Mouse (Mus musculus): ENCODE data around the gene Dnajb2.

DNA sequence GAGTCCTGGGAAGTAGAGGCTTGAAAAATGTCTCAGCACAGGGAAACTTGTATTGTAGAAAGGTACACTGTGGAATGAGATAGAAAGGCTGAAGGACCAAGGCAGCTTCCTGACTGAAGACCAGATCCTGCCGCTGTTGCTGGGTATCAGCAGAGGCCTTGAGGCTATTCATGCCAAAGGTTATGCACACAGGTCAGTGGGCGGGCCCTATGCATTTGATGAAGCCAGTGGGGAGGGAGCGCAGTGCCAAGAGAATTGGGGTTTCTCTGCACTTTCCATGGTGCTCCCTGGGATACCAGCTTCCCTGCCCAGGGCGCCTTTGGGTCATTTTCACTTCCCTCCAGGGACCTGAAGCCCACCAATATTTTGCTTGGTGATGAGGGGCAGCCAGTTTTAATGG lies 23.7 kb upstream of the Dnajb2 start:
- TF ChIP-seq SIN3A (IDR thresholded peaks at IDR 0.05; ENCODE audit: low read length) (no peak), RAD21 (IDR thresholded peaks at IDR 0.05; ENCODE audit: low read depth, low read length) (no peak), POLR2A (IDR thresholded peaks at IDR 0.05; ENCODE audit: low read depth, low read length) (no peak), MAFK (IDR thresholded peaks at IDR 0.05; ENCODE audit: insufficient replicate concordance, low read length) (no peak), MYC (IDR thresholded peaks at IDR 0.05; ENCODE audit: low read depth, low read length) (no peak), CTCF (conservative IDR thresholded peaks at IDR 0.05 in 1 of 2, IDR thresholded peaks at IDR 0.05 in 1 of 2; ENCODE audit: low read depth in 2 of 2, low read length in 2 of 2) (no peak), ZNF384 (IDR thresholded peaks at IDR 0.05; ENCODE audit: low read depth, low read length) (no peak), EP300 (IDR thresholded peaks at IDR 0.05; ENCODE audit: low read length) (no peak), BHLHE40 (IDR thresholded peaks at IDR 0.05; ENCODE audit: low read depth, low read length) (no peak), NRF1 (IDR thresholded peaks at IDR 0.05; ENCODE audit: low read depth, low read length) (no peak), UBTF (IDR thresholded peaks at IDR 0.05; ENCODE audit: low read depth, low read length) (no peak)

Data from CH12.LX (cell line).